Mouse (Mus musculus) kidney, adult 11 months (tissue): ENCODE measurements around the gene Tada3.
"Not testable (repeated sequence)": the region's sequence is repeated elsewhere in the genome, so short reads cannot be mapped to it uniquely, and the experiment has no call there.

Source experiments
- DNase-seq: peaks from one replicate; pipeline ENCODE4 v3.0.0; 2022

The Tada3 gene

DNA sequence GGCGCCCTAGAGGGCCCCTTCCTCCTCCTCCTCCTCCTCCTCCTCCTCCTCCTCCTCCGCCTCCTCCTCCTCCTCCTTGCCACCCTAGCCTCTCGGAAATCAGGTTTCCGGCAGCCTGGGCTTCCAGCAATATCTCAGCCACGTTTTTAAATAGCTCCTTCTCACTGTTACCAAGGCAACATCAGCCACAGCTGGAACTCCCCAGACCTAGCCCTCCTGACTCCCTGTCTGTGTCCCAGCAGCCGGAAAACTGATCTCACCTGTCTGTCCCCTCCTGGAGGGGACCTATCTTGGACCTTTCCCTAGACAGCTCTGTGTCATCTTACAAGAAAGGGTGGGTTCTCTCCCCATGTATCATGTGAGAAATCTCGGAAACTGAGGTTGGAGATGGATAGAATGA is 35.4 kb downstream of the Tada3 start:
- no peak for DNase-seq

DNA sequence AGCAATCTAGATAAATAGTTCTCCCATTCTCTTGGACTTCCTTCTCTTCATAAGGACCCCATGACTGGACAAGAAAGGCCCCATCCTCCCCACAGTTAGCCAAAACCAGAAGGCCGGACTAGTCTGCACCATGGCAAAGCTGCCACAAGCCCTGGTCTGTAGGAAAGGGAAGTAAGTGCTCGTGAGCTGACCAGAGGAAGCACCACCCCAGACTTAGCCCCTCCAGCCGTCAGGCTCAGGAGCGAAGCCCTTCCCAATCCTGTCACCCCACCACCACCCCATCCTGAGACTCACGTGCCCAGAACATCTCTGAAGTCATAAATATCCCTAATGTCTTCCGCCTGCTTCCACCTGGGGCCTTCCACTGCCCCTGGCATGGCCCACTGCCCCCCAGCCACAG is 36.1 kb downstream of the Tada3 start:
- DNase-seq = no peak

DNA sequence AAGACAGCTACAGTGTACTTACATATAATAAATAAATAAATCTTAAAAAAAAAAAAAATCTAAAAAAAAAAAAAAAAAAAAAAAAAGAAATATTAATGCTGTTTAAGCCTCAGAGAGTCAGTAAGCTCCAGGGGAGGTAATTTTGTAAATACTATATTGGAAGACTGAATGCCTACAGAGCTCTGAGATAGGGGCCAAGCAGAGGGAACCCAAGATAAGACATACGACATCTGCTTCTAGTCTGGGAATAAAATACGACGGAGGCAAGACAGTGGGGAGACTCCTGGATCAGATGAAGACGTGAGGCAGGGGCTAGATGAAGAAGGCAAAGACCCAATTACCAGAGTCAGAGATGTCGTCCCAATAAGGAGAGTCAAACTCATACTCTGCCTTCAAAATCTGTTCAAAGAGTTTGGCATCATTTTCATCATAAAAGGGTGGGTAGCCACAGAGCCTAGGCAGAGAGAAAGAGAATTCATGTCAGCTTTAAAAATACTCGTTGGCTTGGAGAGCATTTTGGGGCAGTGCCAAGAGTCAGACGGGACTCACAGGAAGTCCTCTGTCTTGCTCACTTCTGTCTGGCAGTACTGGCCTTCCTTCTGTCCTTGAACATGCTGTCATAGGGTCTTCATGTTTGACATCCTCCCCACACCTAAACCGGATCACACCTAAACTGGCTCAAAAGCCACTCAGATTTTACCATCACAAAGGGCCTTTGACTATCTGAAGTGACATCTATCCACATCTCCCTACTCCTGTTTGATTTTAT is 40.6 kb downstream of the Tada3 start:
- no peak for DNase-seq

DNA sequence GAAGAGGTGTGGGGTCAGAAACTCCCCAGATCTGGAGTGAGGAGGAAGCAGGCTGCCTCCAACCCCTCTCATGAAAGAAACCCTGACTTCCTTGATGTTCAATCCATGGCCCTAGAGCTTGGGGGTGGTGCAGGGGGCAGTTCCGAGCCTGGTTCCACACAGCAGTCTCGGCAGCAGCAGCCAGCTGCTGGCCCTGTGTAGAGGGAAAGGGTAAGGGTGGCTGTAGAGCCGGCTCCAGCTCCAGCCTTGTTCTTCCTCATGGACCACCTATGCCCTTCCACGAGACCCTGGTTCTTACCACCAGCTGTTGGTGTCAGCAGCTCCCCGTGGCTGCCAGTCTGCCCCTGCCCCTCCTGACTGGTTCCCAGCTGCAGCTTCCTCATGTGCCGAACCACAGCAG is 43.5 kb downstream of the Tada3 start:
- no peak for DNase-seq

DNA sequence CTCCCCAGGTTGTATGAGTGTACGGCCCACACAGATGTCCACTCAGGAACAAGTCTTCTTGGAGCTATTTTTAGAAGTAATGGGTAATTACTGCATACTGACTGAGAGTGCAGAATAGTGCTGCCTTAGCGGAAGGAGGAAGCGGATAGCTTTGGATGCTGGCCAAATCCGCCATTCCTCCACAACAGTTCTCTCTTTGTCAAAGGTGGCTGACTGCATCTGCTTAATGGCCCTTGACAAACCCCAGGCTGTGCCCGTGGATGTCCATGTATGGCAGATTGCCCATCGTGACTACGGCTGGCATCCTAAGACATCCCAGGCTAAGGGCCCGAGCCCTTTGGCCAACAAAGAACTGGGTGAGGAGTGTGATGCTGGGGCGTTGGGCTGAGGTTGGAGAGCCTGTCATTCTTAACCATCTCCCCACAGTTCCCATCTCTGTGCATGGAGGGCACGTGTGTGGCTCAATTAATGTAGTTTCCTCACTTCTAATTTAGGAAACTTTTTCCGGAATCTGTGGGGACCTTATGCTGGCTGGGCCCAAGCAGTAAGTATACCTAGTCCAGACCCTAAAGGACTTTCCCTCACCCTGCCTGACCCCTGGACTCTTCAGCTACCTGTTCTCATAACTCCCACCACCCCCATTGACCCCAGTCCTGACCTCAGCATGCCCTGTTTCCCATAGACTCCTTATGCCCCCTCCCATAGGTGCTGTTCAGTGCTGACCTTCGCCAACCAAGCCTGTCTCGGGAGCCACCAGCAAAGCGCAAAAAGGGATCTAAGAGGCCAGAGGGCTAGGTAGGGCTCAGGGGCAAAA is 44.3 kb downstream of the Tada3 start:
- peak; percentile 89 for DNase-seq

DNA sequence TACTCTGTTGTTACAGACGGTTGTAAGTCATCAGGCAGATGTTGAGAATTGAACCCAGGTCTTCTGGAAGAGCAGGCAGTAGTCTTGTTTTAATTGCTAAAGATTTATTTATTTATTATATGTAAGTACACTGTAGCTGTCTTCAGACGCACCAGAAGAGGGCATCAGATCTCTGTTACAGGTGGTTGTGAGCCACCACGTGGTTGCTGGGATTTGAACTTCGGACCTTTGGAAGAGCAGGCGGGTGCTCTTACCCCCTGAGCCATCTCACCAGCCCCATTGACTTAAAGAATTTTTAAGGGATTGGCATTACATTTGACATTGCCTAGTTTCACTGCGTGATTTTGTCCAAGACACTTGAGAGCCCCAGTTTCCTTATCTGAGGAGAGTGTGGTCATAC is 44.9 kb downstream of the Tada3 start:
- not testable (repeated sequence) for DNase-seq

DNA sequence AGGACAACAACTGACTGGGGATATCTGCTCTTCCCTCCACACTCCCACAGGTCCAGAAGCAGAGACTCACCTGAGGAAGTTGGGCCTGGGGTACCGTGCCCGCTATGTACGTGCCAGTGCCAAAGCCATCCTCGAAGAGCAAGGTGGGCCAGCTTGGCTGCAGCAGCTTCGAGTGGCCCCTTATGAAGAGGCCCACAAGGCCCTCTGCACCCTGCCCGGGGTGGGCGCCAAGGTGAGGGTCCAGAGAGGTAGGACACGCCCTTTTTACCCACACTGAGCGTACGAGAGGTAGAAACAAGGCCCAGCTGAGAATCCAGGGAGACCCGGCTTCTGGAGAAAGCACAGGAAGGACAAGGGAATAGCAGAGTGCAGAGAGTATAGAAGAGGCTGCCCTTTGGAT is 46.0 kb downstream of the Tada3 start:
- DNase-seq = no peak

DNA sequence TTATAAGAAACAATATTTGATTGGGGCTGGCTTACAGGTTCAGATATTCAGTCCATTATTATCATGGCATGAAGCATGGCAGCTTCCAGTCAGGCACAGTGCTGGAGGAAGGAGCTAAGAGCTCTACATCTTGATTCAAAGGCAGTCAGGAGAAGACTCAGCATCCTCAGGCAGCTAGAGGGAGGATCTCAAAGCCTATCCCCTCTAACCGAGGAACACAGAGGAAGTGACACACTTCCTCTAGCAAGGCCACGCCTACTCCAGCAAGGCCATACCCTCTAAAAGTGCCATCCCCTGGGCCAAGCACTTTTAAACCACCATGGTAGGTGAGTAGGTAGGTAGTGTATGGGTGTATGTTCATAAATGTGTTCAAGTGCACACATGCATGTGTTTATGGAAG is 47.1 kb downstream of the Tada3 start:
- no peak for DNase-seq

DNA sequence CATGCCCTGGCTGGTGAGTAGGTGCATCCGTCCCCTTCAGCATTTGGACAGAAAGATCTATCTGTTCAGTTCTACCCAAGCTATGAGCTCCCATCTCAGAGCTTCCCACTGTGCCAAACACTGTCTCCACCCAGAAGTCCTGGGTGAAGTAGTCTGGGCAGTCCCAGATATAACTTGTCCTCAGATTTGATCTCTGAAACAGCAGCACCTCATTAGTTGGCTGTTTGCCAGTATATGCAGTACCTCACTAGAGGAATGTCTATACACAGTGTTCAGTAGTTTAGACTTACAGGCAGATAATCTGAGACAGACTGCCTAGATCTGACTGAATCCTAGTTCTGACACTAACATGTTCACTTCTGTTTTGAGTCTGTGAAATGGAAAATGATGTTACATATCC is 48.3 kb downstream of the Tada3 start:
- no peak for DNase-seq

DNA sequence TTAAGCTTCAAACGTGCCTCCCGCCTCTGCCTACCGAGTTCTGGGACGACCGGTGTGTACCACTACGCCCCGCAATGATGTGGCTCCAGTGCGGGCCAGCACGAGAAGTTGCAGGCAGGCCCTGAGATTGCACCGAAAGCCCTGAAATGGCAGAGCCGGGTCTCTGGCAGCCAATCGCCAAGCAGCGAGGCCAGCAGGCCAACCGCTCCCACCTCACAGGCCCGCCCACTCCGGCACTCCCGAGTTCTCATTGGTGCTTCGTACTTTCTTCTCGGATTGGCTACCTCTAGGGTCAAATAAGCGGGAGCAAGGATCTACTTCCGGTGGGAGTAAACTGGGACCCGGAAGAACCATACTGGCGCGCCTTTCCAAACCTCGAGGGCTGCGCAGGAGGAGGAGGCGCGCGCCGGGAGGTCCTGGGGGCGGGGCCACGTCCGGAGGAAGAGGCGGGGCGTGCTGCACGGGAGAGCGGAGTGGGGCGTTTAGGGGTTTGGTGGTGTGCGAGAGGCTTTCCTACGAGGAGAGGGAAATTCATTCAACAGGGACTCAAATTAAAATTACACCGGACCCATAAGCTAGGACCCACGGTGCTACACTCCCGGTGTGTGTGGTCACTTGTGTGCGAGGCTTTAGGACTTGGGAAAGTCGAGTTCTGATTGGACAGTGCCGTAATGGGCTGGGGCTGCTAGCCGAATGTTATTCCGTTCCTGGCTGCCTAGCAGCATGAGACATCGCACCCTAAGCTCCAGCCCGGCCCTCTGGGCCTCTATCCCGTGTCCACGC is 51.0 kb downstream of the Tada3 start, which contains the start of gene Ogg1:
Ogg1 (plus strand) TSS at position 440 of the 783 bp plus-strand sequence.
- DNase-seq = peak; percentile 100
